Mouse (Mus musculus) kidney, adult 9 months (tissue): Measurements from ENCODE around the gene Dpf2.
"Not testable (repeated sequence)": the region's sequence is repeated elsewhere in the genome, so short reads cannot be mapped to it uniquely, and the experiment has no call there.

Experiments
- DNase-seq: peaks from one replicate; pipeline ENCODE4 v3.0.0; 2022

Dpf2 gene

GRCm38 (mm10) chr19:5892262-5892661, 20.5 kb downstream of the Dpf2 start:
- no peak for DNase-seq

- DNase-seq = no peak
Observed at GRCm38 (mm10) chr19:5891521-5892258, 21.1 kb downstream of the Dpf2 start.

DNA sequence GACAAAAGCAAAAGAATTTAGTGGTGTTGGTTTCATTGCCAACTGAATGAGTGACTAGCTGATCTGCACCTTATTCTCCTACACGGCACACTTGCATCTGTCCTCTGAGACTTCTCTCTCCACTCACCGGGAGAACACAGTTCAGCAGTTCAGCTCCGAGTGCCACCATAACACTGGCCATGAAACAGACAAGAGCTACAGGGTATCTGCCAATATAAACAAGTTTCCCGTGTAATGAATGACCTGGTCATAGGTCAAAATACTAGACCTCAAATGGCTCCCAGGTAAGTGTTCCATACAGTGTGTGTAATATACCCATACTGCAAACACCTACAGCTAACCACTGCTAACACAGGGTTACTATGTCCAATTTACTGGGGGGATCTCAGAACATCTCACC, 23.6 kb downstream of the Dpf2 start:
- DNase-seq = no peak

DNA sequence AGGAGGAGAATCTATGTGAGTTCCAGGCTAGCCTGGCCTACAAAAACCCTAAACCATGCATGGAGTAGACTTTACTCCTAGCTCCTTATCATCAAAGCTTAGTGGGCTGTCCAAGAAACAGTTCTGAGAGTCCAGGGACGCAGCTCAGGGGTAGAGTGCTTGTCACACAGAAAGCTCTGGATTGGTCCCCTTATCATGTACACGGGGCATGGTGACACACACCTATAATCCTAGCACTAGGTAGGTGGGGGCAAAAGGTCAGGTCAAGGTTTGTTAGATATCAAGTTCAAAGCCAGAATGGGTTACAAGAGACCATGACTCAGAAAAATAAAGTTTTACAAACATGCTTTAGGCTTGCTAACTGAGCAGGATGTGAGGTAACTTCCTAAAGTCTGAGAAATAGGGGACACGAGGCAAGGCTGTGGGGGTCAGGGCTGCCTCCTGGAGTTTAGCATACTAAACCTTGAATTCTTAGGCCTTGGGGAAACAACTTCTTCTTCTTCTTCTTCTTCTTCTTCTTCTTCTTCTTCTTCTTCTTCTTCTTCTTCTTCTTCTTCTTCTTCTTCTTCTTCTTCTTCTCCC, 25.5 kb downstream of the Dpf2 start:
- DNase-seq = no peak

- peak; percentile 52 for DNase-seq
Observed at GRCm38 (mm10) chr19:5885838-5886237, 27.0 kb downstream of the Dpf2 start.

DNA sequence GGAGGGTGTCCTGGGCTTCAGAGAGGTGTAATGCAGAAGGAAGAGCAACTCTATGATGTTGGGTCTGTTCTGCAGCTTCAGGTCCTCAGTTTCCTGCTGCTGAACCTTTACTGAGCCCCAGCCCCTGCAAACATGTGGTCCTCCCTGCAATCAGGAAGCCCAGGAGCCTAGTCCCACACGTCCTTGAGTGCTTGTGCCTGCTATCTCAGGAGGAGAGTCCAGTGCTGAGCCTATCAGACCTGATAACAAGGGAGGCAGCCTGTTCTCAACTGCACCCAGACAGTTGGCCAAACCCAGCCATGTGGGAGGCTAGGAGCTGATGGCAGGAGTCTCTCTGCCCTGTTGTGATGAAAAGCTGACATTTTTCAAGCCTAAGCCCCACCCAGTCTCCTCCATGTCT, 28.9 kb downstream of the Dpf2 start:
- DNase-seq = no peak

DNA sequence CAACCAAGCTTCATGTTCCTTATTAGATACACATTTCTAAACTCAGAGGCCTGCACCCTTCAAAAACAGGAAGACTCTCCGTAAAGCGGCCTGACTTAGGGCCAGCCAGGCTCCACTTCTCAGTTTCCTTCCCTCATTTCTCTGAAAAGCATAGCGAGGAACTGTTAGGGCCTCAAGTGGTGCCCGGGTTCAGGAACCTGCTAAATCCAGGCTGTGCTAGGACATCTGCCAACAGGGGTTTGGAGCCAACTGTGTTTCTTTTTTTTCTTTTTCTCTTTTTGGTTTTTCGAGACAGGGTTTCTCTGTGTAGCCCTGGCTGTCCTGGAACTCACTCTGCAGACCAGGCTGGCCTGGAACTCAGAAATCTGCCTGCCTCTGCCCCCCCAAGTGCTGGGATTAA, 30.7 kb downstream of the Dpf2 start:
- DNase-seq = not testable (repeated sequence)

DNA sequence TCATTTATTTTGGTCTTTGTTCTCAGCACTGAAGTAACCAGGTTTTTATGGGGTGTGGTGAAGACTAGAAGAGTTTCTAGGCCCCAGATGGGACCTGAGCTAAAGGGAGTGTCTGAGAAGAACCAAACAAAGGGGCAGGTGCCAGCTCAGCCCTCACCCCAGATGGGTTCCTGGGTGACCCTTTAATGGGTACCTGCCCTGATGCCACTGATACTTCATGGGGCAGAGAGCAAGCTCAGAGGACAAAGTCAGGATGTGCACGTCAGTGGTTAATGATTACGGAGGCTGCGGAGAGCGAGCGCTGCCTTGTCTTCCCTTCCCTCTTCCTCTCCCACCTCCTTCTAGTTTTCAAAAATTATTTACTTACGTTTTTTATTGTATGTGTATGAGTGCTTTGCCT, 31.7 kb downstream of the Dpf2 start:
- DNase-seq = peak; percentile 79

DNA sequence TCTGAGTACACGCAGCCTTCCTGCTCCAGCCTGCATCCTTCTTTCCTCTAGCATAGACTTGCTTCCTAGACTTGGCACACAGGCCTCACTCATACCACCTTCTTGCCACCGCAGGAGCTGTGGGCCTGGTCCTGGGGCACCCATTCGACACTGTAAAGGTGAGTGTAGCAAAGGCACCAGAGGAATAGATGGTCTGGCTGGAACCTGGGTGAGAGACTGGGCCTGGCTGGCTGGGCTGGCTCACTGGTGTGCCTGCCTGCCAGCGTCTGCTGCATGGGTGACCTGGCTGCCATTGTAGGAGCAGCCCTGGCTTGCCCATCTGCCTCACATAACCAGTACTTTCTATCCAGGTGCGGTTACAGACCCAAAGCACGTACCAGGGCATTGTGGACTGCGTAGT, 33.1 kb downstream of the Dpf2 start:
- no peak for DNase-seq

DNA sequence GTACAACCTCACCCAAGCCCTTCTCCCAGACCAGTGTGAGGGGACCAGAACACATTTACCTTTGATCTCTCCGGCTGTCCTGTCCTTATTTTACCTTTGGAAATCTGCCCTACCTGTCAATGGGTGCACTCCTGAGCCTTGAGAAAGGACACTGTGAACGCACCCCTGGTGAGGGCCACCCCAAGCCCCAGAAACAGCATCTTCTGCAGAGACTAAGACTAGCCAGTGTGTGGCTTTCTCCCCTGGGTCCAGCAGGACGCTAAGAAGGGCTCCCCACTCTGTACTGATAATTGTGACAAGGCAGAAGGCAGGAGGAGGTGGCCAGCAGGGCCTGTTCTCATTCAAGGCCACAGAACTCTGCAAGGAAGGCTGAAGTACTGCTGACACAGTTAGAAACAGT, 33.9 kb downstream of the Dpf2 start:
- DNase-seq = peak; percentile 62

DNA sequence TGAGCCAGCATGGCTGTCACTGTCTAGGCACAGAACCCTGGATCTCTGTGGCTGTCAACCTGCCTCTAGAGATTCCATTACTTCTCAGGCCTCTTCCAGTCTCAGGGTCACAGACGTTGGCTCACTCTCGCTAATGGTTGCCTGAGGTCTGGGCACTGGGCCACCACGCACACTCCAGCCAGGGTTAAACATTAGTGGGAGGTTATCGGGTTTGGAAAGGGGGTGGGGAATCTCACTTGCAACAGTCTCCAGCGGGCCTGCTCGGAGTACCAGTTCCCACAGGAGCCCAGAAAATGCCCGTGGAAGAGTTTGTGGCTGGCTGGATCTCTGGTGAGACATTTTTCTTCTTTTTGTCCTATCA, 34.5 kb downstream of the Dpf2 start:
- peak; percentile 96 for DNase-seq

GRCm38 (mm10) chr19:5877618-5878361, 35.0 kb downstream of the Dpf2 start, which contains the start of gene Slc25a45:
Slc25a45 (plus strand) TSS chr19:5877808.
- peak; percentile 46 for DNase-seq

DNA sequence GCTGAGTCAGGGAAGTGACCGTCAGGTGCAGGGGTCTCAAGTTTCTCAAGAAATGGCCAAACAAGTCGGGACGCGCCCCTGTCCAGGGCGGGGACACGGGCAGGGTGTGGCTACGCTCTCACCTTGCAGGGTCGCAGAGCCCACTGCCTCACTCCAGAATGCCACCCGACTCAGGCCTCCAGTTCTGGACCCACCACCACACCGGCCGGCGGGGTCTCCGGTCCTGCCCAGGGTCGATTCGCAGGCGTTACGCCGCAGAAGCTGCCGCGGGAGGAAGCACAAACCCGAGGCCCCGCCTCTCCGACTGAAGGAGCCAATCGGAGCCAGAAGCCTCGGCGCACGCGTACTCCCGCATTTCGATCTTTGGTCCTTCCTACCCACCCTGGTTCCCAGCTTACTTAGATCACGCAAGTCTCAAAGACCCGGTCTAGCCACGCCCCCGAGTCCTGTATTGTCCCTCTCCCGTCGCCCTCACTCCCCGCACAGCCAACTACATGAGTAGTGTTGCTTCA, 37.8 kb downstream of the Dpf2 start, which contains the start of gene Frmd8:
Frmd8 (minus strand) TSS at position 306 of the 512 bp plus-strand sequence.
- DNase-seq = peak; percentile 96

- DNase-seq = no peak
Observed at GRCm38 (mm10) chr19:5874391-5874968, 38.3 kb downstream of the Dpf2 start.

DNA sequence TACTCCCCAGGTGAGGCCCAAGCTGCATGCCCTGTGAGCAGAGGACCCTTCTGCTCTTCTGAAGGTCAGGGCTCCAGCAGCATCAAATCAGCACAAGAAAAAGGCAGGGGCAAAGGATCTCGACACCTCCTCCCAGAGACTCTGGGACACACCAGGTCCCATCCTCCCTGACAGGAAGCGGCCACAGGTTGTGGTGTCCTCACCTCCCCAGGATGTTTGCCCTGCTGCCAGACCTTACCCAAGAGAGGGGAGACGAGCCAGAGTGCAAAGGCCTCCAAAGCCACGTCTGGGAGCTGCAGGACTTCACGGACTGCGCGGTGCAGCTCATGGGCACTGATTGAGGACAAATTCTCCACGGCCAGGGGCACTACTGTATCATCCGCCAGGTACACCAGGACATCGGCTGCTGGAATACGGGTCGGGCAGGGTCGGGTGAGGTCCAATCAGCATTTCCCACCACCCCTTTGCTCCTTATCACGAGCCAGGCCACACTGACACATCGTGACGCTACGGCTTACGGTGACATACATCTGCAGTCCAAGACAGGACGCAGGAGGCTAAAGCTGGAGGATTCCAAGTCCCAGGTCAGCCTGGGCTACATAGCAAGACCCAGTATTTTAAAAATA, 39.8 kb downstream of the Dpf2 start:
- DNase-seq = no peak

DNA sequence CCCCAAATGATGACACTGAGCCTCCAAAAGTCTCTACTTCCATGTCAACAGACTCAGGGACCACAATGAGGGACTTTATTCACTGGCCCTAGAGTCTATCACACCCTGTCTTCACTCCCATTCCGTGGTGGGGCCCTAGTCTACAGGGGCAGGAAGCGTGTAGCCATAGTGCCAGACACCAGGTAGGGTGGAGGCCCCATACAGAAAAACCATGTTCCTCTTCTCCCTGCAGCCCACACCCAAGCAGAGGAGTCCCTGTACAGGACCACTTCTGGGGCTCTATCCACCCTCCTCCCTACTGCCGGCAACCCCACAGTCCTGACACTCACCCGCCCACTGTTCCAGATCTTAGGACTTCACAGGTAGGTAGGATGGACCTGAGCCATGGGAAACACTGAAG, 40.3 kb downstream of the Dpf2 start:
- DNase-seq = no peak

DNA sequence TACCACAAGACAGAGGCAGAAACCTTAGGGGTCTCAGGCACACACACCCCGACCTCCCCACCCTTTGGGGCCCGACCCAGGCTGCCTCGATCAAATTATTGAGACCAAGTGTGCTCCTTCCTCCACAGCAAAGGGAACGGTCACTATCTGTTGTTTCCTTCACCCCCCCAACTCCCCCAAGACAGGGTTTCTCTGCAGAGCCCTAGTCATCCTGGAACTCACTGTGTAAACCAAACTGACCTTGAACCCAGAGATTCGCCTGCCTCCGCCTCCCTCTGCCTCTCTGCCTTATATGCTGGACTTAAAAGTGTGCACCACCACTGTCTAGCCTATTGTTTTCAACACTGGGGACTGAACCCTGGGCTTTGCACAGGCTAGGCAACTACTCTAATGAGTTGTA, 41.1 kb downstream of the Dpf2 start:
- DNase-seq = no peak

GRCm38 (mm10) chr19:5871273-5871672, 41.5 kb downstream of the Dpf2 start:
- no peak for DNase-seq

- no peak for DNase-seq
Observed at GRCm38 (mm10) chr19:5868096-5868495, 44.7 kb downstream of the Dpf2 start.

- DNase-seq = no peak
Observed at GRCm38 (mm10) chr19:5864710-5865398, 48.0 kb downstream of the Dpf2 start.

GRCm38 (mm10) chr19:5863776-5864175, 49.0 kb downstream of the Dpf2 start:
- no peak for DNase-seq
